Mouse (Mus musculus): ENCODE measurements around the gene Olfr640.

GRCm38 (mm10) chr7:103999124-103999523 lies 26.2 kb downstream of the Olfr640 start:
- TF ChIP-seq POLR2A (IDR thresholded peaks at IDR 0.05; ENCODE audit: low read depth, low read length) (no peak), CTCF (IDR thresholded peaks at IDR 0.05; ENCODE audit: extremely low read depth, insufficient read depth, insufficient read length, insufficient replicate concordance) (no peak)

All from spleen, adult 2 months (tissue).